Mouse (Mus musculus) kidney, postnatal 0 days (tissue): ENCODE measurements at regions not wholly inside any gene's neighbourhood (a gene's known extent, or its start where the extent isn't known, plus 50 kb on each side); places are given as distances from the start of the nearest gene placed in this dataset.
"Not testable (repeated sequence)": the region's sequence is repeated elsewhere in the genome, so short reads cannot be mapped to it uniquely, and the experiment has no call there.

Experiments used
- ATAC-seq: fragments of 200-750 bp; cut with Nextera tagmentation; replicated peaks from 2 replicates; pipeline ENCODE4 v1.8.0; 2017; ENCODE audit warnings: low read depth, moderate number of reproducible peaks, moderate TSS enrichment, moderate library complexity; ENCODE audit not compliant: low FRiP score
- DNase-seq: peaks from one replicate; pipeline ENCODE4 v3.0.0-alpha.2; 2016; ENCODE audit warnings: low spot score
- H3K27ac ChIP-seq: fragments of 300-500 bp; sonication (generic); 2 replicates; pipeline ENCODE4 v1.5.1; 2014; ENCODE audit warnings: mild to moderate bottlenecking
- H3K27me3 ChIP-seq: fragments of 300-500 bp; sonication (generic); 2 replicates; pipeline ENCODE4 v1.6.1; 2014; ENCODE audit warnings: low read length, mixed read lengths; ENCODE audit not compliant: insufficient read depth
- H3K36me3 ChIP-seq: fragments of 300-500 bp; sonication (generic); 2 replicates; pipeline ENCODE4 v1.6.1; 2014; ENCODE audit warnings: low read length, mixed read lengths; ENCODE audit not compliant: insufficient read depth
- H3K4me1 ChIP-seq: fragments of 300-500 bp; sonication (generic); replicated peaks from 2 replicates; pipeline ENCODE4 v1.6.1; 2014; ENCODE audit warnings: antibody characterized with exemption, low read length, mixed read lengths; ENCODE audit not compliant: insufficient read depth
- H3K4me2 ChIP-seq: fragments of 300-500 bp; sonication (generic); 2 replicates; pipeline ENCODE4 v1.6.1; 2014; ENCODE audit warnings: mild to moderate bottlenecking, low read length, moderate library complexity, mixed read lengths
- H3K4me3 ChIP-seq: fragments of 300-500 bp; sonication (generic); replicated peaks from 2 replicates; pipeline ENCODE4 v1.5.1; 2014; ENCODE audit warnings: low read depth, low read length
- H3K9ac ChIP-seq: fragments of 300-500 bp; sonication (generic); 2 replicates; pipeline ENCODE4 v1.6.1; 2014; ENCODE audit warnings: low read depth, low read length
- H3K9me3 ChIP-seq: fragments of 300-500 bp; sonication (generic); replicated peaks from 2 replicates; pipeline ENCODE4 v1.6.1; 2016; ENCODE audit warnings: low read length, inconsistent platforms, mixed read lengths
- CTCF ChIP-seq: IDR thresholded peaks from 2 replicates; pipeline ENCODE4 v1.5.1; 2016; ENCODE audit warnings: antibody characterized with exemption, low read depth, mild to moderate bottlenecking, moderate library complexity
- WGBS: fragments of 180-500 bp; shearing (Covaris S2); extraction: QIAGEN DNeasy Blood & Tissue Kit; methylation state at CpG from one replicate; pipeline ENCODE4 v1.1.7; 2014; 5-methylcytosine and 5-hydroxymethylcytosine counted together

DNA sequence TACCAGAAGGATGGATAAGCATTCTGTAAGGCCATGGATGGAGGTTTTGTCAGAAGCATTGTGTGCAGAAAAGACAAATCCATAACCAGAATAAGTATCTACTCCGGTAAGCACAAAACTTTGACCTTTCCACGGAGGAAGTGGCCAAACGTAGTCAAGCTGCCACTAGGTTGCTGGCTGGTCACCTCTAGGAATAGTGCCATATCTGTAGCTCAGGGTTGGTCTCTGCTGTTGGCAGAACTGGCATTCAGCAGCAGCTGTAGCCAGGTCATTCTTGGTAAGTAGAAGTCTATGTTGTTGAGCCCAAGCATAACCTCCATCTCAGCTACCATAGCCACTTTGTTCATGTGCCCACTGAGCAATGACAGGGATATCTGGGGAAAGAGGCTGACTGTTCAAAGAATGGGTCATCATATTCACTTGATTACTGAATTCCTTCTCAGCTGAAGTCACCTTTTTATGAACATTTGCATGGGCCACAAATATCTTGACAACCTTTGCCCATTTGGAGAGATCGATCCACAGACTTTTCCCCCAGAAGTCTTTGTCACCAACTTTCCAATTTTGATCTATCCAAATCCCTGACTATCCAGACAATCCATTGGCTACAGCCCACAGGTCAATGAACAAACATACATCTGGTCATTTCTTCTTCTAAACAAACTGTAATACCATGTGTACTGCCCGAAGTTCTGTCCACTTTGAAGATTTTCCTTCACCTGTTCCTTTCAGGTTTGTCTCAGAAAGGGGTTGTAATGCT lies 114.2 kb downstream of the Ly6f start:
- no peak overlapping the region for H3K4me2 ChIP-seq
- no peak for DNase-seq
- H3K4me1 ChIP-seq, result no peaks in the 10 kb centered on the region
- no peak for TF ChIP-seq CTCF
- no peak for ATAC-seq
- no peak overlapping the region for H3K27ac ChIP-seq
- no peaks in the 10 kb centered on the region for H3K9me3 ChIP-seq
- WGBS, result 87% methylated on average over 5 of the region's 5 CpGs
- H3K9ac ChIP-seq, result no peak overlapping the region
- no peak overlapping the region for H3K4me3 ChIP-seq
- H3K27me3 ChIP-seq, result no peaks in the 10 kb centered on the region
- H3K36me3 ChIP-seq, result no peaks in the 10 kb centered on the region

DNA sequence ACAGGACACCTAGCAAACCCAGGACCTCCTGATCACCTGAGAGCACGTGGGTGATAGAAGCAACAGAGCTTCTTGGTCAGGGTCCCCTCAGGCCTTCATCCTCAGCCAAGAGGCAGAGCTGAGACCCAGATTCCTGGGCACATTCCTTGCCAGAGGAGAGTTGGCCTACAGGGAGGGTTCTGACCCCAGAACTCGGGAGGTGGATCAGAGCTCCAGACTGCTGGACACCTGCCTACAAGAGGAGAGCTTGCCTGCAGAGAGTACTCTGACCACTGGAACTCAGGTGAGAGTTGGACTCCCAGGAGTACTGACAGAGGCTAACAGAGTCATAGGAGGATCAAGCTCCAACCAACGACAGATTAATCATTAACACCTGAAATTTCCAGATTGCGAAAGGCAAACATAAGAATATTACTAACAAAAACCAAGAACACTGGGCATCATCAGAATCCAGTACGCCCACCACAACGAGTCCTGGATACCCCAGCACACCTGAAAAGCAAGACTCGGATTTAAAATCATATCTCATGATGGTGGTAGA lies 124.8 kb downstream of the Ly6f start:
- H3K4me1 ChIP-seq, H3K27me3 ChIP-seq, H3K4me2 ChIP-seq, H3K4me3 ChIP-seq, H3K36me3 ChIP-seq, H3K27ac ChIP-seq, H3K9ac ChIP-seq, H3K9me3 ChIP-seq, DNase-seq, ATAC-seq: not testable (repeated sequence)
- 77% methylated on average over 7 of the region's 7 CpGs for WGBS

DNA sequence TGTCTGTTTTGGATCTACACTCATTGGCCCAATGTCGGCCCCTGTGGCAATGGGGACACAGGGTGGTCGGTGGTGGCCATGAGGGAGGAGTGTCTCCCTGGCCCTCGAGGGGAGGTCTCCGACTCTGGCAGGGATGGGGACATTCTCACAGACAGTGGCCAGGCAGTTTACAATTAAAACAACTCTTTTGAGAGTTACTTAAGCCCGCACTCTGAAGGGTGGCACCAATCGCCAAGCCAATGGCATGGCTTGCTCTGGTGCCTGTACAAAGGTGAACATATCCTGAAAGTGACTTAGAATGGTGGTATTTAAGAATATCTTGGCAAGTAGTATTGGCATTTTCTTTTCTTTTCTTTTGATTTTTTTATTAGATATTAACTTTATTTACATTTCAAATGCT lies 129.1 kb downstream of the Ly6f start:
- 91% methylated on average over 6 of the region's 6 CpGs for WGBS
- TF ChIP-seq CTCF, result no peak
- no peaks in the 10 kb centered on the region for H3K9me3 ChIP-seq
- no peak overlapping the region for H3K4me3 ChIP-seq
- H3K27ac ChIP-seq, result no peak overlapping the region
- H3K27me3 ChIP-seq, result no peaks in the 10 kb centered on the region
- DNase-seq, result no peak
- H3K4me1 ChIP-seq, result no peaks in the 10 kb centered on the region
- no peak for ATAC-seq
- no peaks in the 10 kb centered on the region for H3K36me3 ChIP-seq
- H3K4me2 ChIP-seq, result no peak overlapping the region
- H3K9ac ChIP-seq, result no peak overlapping the region
